Mouse (Mus musculus) heart, embryonic 15.5 days (tissue): ENCODE measurements around the gene Racgap1. TPM values are rescaled to one million over a fixed set of nuclear protein-coding genes. Genes with fewer than 3 reads are reported as not detected.

Experiments
- ATAC-seq: fragments of 200-750 bp; cut with Nextera tagmentation; replicated peaks from 2 replicates; pipeline ENCODE4 v1.8.0; 2017; ENCODE audit warnings: low read depth, moderate TSS enrichment; ENCODE audit not compliant: insufficient number of reproducible peaks, insufficient read depth, low FRiP score
- H3K27ac ChIP-seq: fragments of 300-500 bp; sonication (generic); 2 replicates; pipeline ENCODE4 v1.5.1; 2015; ENCODE audit warnings: mild to moderate bottlenecking, inconsistent platforms
- H3K27me3 ChIP-seq: fragments of 300-500 bp; sonication (generic); 2 replicates; pipeline ENCODE4 v1.6.1; 2015; ENCODE audit warnings: inconsistent platforms
- H3K36me3 ChIP-seq: fragments of 300-500 bp; sonication (generic); 2 replicates; pipeline ENCODE4 v1.6.1; 2015; ENCODE audit warnings: mild to moderate bottlenecking, inconsistent platforms
- H3K4me1 ChIP-seq: fragments of 300-500 bp; sonication (generic); replicated peaks from 2 replicates; pipeline ENCODE4 v1.6.1; 2015; ENCODE audit warnings: inconsistent platforms
- H3K4me2 ChIP-seq: fragments of 300-500 bp; sonication (generic); 2 replicates; pipeline ENCODE4 v1.6.1; 2015; ENCODE audit warnings: inconsistent platforms, mild to moderate bottlenecking, moderate library complexity
- H3K4me3 ChIP-seq: fragments of 300-500 bp; sonication (generic); 2 replicates; pipeline ENCODE4 v1.5.1; 2015; ENCODE audit warnings: mild to moderate bottlenecking, inconsistent platforms
- H3K9ac ChIP-seq: fragments of 300-500 bp; sonication (generic); 2 replicates; pipeline ENCODE4 v1.6.1; 2015; ENCODE audit warnings: mild to moderate bottlenecking, inconsistent platforms
- H3K9me3 ChIP-seq: fragments of 300-500 bp; sonication (generic); replicated peaks from 2 replicates; pipeline ENCODE4 v1.6.1; 2016; ENCODE audit warnings: inconsistent platforms
- WGBS: fragments of 180-500 bp; shearing (Covaris S2); methylation state at CpG from one replicate; pipeline ENCODE4 v1.1.7; 2015; ENCODE audit warnings: mixed read lengths; 5-methylcytosine and 5-hydroxymethylcytosine counted together
- polyA plus RNA-seq: library from polyadenylated mRNA; unstranded; fragments of >200 nt; fragmentation: Nextera tagmentation; extraction: Ambion mirVana; gene quantifications from 2 replicates; pipeline ENCODE4 v1.2.1, GENCODE M21; 2015

Gene Racgap1
- polyA plus RNA-seq, 1 experiment from 2014 or later, result 112 TPM

GRCm38 (mm10) chr15:99599245-99600070 is 52.0 kb downstream of the Racgap1 start:
- 51% methylated on average over 17 of the region's 17 CpGs for WGBS
- H3K27me3 ChIP-seq, result peaks cover 77% of the 10 kb centered on the region

GRCm38 (mm10) chr15:99597596-99597995 is 53.9 kb downstream of the Racgap1 start:
- no peak overlapping the region for H3K4me2 ChIP-seq
- H3K27me3 ChIP-seq, result peaks cover 86% of the 10 kb centered on the region
- H3K4me3 ChIP-seq, result no peak overlapping the region
- ATAC-seq, result no peak
- WGBS, result 52% methylated on average over 8 of the region's 8 CpGs
- no peaks in the 10 kb centered on the region for H3K9me3 ChIP-seq
- no peak overlapping the region for H3K27ac ChIP-seq
- H3K4me1 ChIP-seq, result peaks cover 17% of the 10 kb centered on the region
- H3K9ac ChIP-seq, result no peak overlapping the region
- no peaks in the 10 kb centered on the region for H3K36me3 ChIP-seq

More at GRCm38 (mm10) chr15:99599245-99600070, 52.0 kb downstream of the Racgap1 start:
- no peak overlapping the region for H3K27ac ChIP-seq
- H3K4me1 ChIP-seq, result peaks cover 20% of the 10 kb centered on the region
- no peak for ATAC-seq
- no peak overlapping the region for H3K4me3 ChIP-seq
- H3K4me2 ChIP-seq, result no peak overlapping the region
- H3K36me3 ChIP-seq, result no peaks in the 10 kb centered on the region
- H3K9me3 ChIP-seq, result no peaks in the 10 kb centered on the region
- no peak overlapping the region for H3K9ac ChIP-seq

GRCm38 (mm10) chr15:99596841-99597240 is 54.6 kb downstream of the Racgap1 start:
- Histone ChIP-seq H3K27me3 (peaks cover 90% of the 10 kb centered on the region), H3K4me3 (no peak overlapping the region), H3K9ac (no peak overlapping the region), H3K9me3 (no peaks in the 10 kb centered on the region), H3K27ac (no peak overlapping the region), H3K36me3 (no peaks in the 10 kb centered on the region), H3K4me1 (peaks cover 15% of the 10 kb centered on the region), H3K4me2 (no peak overlapping the region)
- 59% methylated on average over 7 of the region's 7 CpGs for WGBS
- no peak for ATAC-seq

DNA sequence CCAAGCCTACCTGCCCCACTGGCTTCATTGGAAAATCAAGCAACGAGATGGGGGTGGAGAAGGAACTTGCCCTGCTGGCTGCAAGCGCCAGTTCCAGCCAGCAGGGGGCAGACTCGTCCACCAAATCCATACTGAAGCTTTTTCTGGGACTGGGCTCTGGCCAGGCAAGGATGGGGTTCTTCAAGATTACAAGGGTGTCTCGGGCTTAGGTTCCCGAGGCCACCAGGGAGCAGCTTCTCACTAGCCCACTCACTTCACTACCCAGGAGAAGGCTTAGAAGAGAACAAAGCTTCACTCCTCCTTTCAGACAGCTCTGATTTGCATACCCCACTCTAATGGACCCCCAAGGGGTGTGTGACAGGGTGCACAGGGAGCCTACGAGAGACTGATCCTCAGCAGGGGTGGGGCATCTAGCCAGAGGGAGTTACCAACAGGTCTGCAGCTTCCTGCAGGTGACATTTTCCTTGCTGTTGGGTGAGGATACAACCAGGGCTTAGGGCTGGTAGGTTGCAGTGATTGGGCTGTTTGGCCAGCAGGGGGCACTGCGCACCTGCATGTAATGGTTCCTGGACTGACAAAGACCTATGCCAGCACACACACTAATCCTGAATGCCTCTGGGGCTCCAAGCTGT is 55.3 kb downstream of the Racgap1 start:
- Histone ChIP-seq H3K9me3 (no peaks in the 10 kb centered on the region), H3K4me2 (no peak overlapping the region), H3K27ac (no peak overlapping the region), H3K36me3 (no peaks in the 10 kb centered on the region), H3K4me1 (peaks cover 10% of the 10 kb centered on the region), H3K9ac (no peak overlapping the region), H3K4me3 (no peak overlapping the region), H3K27me3 (peaks cover 91% of the 10 kb centered on the region)
- under 1% methylated on average over 7 of the region's 7 CpGs for WGBS
- ATAC-seq, result peak; percentile 63

DNA sequence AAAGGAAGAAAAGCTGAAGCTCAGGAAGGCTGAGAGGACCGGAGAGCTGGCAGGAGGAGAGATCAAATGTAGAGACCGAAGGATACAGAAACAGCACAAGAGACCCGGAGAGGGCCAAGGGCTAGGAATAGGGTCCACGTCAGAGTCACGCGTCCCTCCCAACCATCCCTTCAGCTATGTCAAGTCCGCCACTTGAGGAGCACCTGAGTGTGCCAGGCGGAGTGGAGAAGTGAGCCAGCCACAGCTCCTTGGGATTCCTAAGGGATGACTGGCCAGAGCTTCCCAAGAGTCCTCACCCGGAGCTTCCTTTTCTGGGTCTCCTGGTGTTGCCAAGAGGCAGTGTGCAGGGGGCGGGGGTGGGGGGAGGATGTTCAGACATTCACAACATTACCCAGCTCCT is 56.5 kb downstream of the Racgap1 start:
- ATAC-seq, result no peak
- Histone ChIP-seq H3K4me1 (peaks cover 19% of the 10 kb centered on the region), H3K27ac (no peak overlapping the region), H3K9me3 (no peaks in the 10 kb centered on the region), H3K4me3 (no peak overlapping the region), H3K36me3 (no peaks in the 10 kb centered on the region), H3K4me2 (no peak overlapping the region), H3K27me3 (peaks cover 91% of the 10 kb centered on the region), H3K9ac (no peak overlapping the region)
- WGBS, result 68% methylated on average over 10 of the region's 10 CpGs

GRCm38 (mm10) chr15:99592877-99593276 is 58.6 kb downstream of the Racgap1 start:
- no peaks in the 10 kb centered on the region for H3K9me3 ChIP-seq
- peaks cover 13% of the 10 kb centered on the region for H3K4me1 ChIP-seq
- H3K27ac ChIP-seq, result no peak overlapping the region
- no peak overlapping the region for H3K9ac ChIP-seq
- H3K27me3 ChIP-seq, result peaks cover 97% of the 10 kb centered on the region
- H3K4me3 ChIP-seq, result no peak overlapping the region
- no peak for ATAC-seq
- H3K36me3 ChIP-seq, result no peaks in the 10 kb centered on the region
- no peak overlapping the region for H3K4me2 ChIP-seq
- 80% methylated on average over 5 of the region's 5 CpGs for WGBS

DNA sequence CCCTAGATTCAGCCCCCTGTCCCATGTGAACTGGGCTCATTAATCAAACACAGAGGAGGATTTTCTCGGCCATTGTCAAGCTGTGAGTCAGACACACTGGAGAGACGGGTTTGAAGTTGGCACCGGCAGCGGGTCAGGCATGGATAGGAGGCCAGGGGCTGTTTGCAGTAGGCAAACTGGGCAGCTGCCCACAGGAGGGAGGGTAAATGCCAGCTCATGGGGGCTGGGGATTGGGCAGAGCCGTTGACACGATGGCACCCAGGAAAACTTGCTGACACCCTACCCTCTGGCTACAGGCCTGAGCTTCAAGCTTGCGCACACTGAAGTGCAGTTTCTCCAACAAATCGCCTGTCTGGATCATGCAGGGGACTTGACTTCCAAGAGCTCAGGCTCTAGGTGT is 59.3 kb downstream of the Racgap1 start:
- Histone ChIP-seq H3K4me1 (peaks cover 13% of the 10 kb centered on the region), H3K9me3 (no peaks in the 10 kb centered on the region), H3K4me2 (no peak overlapping the region), H3K9ac (no peak overlapping the region), H3K27ac (no peak overlapping the region), H3K4me3 (no peak overlapping the region), H3K36me3 (no peaks in the 10 kb centered on the region), H3K27me3 (peaks cover 97% of the 10 kb centered on the region)
- no peak for ATAC-seq
- 74% methylated on average over 8 of the region's 8 CpGs for WGBS

GRCm38 (mm10) chr15:99590429-99591084 is 60.9 kb downstream of the Racgap1 start, which contains the start of gene Aqp5:
TSS of gene Aqp5 (plus strand) at chr15:99590782.
- 2% methylated on average over 54 of the region's 83 CpGs for WGBS
- Histone ChIP-seq H3K36me3 (no peaks in the 10 kb centered on the region), H3K9ac (no peak within 1 kb of the TSS), H3K27ac (no peak within 1 kb of the TSS), H3K4me1 (peaks cover 10% of the 10 kb centered on the region), H3K27me3 (peaks cover 100% of the 10 kb centered on the region), H3K4me2 (peak within 1 kb of the TSS; percentile 71), H3K4me3 (peak within 1 kb of the TSS; percentile 39), H3K9me3 (no peaks in the 10 kb centered on the region)
- ATAC-seq, result peak; percentile 66; the same call in 1 of the 2 replicates

DNA sequence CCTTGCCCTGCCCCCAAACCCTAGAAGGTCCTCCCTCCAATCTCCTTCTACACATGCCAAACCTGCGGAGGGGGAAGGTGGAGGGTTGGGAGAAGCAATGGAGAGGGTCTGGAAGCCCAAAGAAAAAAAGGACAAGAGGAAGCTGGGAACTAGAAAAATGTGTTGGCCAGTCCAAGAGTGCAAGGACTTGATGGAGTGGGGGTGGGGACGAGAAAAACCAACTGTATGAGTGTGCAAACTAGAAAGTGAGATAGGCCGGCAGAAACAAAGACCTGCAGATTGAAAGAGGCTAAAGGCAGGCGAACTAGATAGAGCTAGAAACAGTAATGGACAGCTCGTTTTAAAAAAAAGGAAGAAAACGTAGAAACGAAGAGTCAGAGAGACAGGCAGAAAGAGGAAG is 61.8 kb downstream of the Racgap1 start:
- WGBS, result 28% methylated on average over 7 of the region's 7 CpGs

DNA sequence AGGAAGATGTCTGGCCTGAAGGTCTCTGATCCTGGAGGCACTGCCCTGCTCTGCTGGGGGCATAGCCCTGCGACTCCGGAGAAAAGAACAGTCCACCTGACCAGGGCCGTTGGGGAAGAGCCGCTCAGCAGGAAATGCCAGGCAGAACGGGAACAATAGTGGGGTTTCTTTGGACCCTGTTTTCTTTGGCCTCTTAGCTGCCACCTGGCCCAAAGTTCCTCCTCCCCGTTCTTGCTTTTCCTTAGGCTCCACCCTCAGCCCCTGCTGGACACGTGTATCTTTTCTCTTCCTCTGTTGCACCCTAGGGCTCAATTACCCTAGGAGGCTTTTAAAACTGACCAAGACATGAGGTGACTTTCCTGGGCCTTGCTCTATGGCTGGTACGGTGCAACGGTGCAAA is 62.2 kb downstream of the Racgap1 start:
- H3K36me3 ChIP-seq, result no peaks in the 10 kb centered on the region
- peaks cover 100% of the 10 kb centered on the region for H3K27me3 ChIP-seq
- H3K9ac ChIP-seq, result no peak overlapping the region
- H3K4me1 ChIP-seq, result peaks cover 18% of the 10 kb centered on the region
- no peak for ATAC-seq
- WGBS, result 10% methylated on average over 9 of the region's 9 CpGs
- H3K4me2 ChIP-seq, result no peak overlapping the region
- H3K9me3 ChIP-seq, result no peaks in the 10 kb centered on the region
- no peak overlapping the region for H3K4me3 ChIP-seq
- H3K27ac ChIP-seq, result no peak overlapping the region

More for the DNA sequence above, 61.8 kb downstream of the Racgap1 start:
- no peaks in the 10 kb centered on the region for H3K36me3 ChIP-seq
- no peak overlapping the region for H3K27ac ChIP-seq
- no peak overlapping the region for H3K4me3 ChIP-seq
- H3K9ac ChIP-seq, result no peak overlapping the region
- no peak overlapping the region for H3K4me2 ChIP-seq
- peaks cover 100% of the 10 kb centered on the region for H3K27me3 ChIP-seq
- H3K9me3 ChIP-seq, result no peaks in the 10 kb centered on the region
- no peak for ATAC-seq
- peaks cover 14% of the 10 kb centered on the region for H3K4me1 ChIP-seq

- 84% methylated on average over 3 of the region's 3 CpGs for WGBS
- Histone ChIP-seq H3K27me3 (peaks cover 99% of the 10 kb centered on the region), H3K27ac (no peak overlapping the region), H3K4me3 (no peak overlapping the region), H3K4me2 (no peak overlapping the region), H3K4me1 (peaks cover 29% of the 10 kb centered on the region), H3K9me3 (no peaks in the 10 kb centered on the region), H3K9ac (no peak overlapping the region), H3K36me3 (no peaks in the 10 kb centered on the region)
- no peak for ATAC-seq
Measured at GRCm38 (mm10) chr15:99586525-99586924, 64.9 kb downstream of the Racgap1 start.
